Mouse (Mus musculus) neural tube, embryonic 13.5 days (tissue): ENCODE results near the gene Atp10a. TPM values are rescaled to one million over a fixed set of nuclear protein-coding genes. Genes with fewer than 3 reads are reported as not detected.

Source experiments
- ATAC-seq: fragments of 200-750 bp; cut with Nextera tagmentation; 2 replicates; pipeline ENCODE4 v1.8.0; 2017; ENCODE audit warnings: low read depth, mild to moderate bottlenecking, moderate TSS enrichment, moderate library complexity
- H3K27ac ChIP-seq: fragments of 300-500 bp; sonication (generic); replicated peaks from 2 replicates; pipeline ENCODE4 v1.5.1; 2015; ENCODE audit warnings: moderate library complexity, mild to moderate bottlenecking, inconsistent platforms
- H3K27me3 ChIP-seq: fragments of 300-500 bp; sonication (generic); 2 replicates; pipeline ENCODE4 v1.6.1; 2015; ENCODE audit warnings: mild to moderate bottlenecking, inconsistent platforms
- H3K36me3 ChIP-seq: fragments of 300-500 bp; sonication (generic); 2 replicates; pipeline ENCODE4 v1.6.1; 2015; ENCODE audit warnings: mild to moderate bottlenecking, inconsistent platforms
- H3K4me1 ChIP-seq: fragments of 300-500 bp; sonication (generic); replicated peaks from 2 replicates; pipeline ENCODE4 v1.6.1; 2015; ENCODE audit warnings: inconsistent platforms
- H3K4me2 ChIP-seq: fragments of 300-500 bp; sonication (generic); 2 replicates; pipeline ENCODE4 v1.6.1; 2015; ENCODE audit warnings: inconsistent platforms, mild to moderate bottlenecking, moderate library complexity
- H3K4me3 ChIP-seq: fragments of 300-500 bp; sonication (generic); 2 replicates; pipeline ENCODE4 v1.5.1; 2015; ENCODE audit warnings: mild to moderate bottlenecking, inconsistent platforms
- H3K9ac ChIP-seq: fragments of 300-500 bp; sonication (generic); 2 replicates; pipeline ENCODE4 v1.6.1; 2015; ENCODE audit warnings: moderate library complexity, mild to moderate bottlenecking, inconsistent platforms
- H3K9me3 ChIP-seq: fragments of 300-500 bp; sonication (generic); 2 replicates; pipeline ENCODE4 v1.6.1; 2016; ENCODE audit warnings: inconsistent platforms
- WGBS: fragments of 180-500 bp; shearing (Covaris S2); methylation state at CpG from one replicate; pipeline ENCODE4 v1.1.7; 2015; 5-methylcytosine and 5-hydroxymethylcytosine counted together
- polyA plus RNA-seq: library from polyadenylated mRNA; unstranded; fragments of >200 nt; fragmentation: Nextera tagmentation; extraction: Ambion mirVana; gene quantifications from 2 replicates; pipeline ENCODE4 v1.2.1, GENCODE M21; 2015

The Atp10a gene
- polyA plus RNA-seq, 1 experiment from 2014 or later, result 0.84 TPM

DNA sequence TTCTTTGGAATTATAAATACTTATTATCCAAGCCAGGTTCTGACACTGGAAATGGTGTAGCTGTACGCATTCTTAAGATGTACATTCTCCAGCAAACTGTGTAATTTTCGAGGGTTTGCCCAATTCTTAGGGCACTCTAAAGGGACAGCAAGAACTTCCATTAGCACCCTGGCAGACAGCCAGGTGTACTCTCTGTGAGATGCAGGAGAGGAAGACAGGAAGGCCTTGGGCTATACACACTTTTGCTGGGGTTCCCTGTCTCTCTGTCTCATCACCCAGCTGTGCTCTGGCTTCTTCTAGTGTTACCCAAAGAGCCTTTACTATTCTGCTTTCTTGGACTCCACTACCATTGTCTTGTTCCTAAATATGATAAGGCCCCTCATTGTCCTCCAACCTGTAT lies 36.7 kb downstream of the Atp10a start:
- peaks cover 9% of the 10 kb centered on the region; the same call in 1 of the 2 replicates for H3K4me1 ChIP-seq
- H3K27ac ChIP-seq, result no peak overlapping the region
- no peak overlapping the region for H3K4me3 ChIP-seq
- no peak overlapping the region for H3K9ac ChIP-seq
- H3K9me3 ChIP-seq, result no peaks in the 10 kb centered on the region
- no peak overlapping the region for H3K4me2 ChIP-seq
- ATAC-seq, result no peak
- H3K27me3 ChIP-seq, result no peaks in the 10 kb centered on the region
- no peaks in the 10 kb centered on the region for H3K36me3 ChIP-seq
- WGBS, result 78% methylated on average over 2 of the region's 2 CpGs

DNA sequence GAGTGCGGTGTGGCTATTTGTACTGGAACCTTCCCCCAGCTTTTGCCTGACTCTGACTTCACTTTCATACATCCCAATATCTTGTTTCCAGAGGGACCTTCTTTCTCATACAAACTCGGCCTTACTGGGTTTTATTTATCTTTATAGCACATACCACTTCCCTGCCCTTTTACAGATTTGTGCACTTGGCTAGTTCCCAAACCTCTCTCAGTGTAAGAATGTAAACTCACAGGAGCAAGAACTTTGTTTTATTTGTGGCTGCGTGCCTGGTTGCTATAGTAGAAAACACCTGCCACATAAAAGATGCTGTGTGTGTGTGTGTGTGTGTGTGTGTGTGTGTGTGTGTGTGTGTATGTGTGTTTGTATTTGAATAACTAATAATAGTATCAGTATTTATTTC lies 37.4 kb downstream of the Atp10a start:
- Histone ChIP-seq H3K4me2 (no peak overlapping the region), H3K4me1 (peaks cover 9% of the 10 kb centered on the region; the same call in 1 of the 2 replicates), H3K36me3 (no peaks in the 10 kb centered on the region), H3K27ac (no peak overlapping the region), H3K27me3 (no peaks in the 10 kb centered on the region), H3K4me3 (no peak overlapping the region), H3K9ac (no peak overlapping the region), H3K9me3 (no peaks in the 10 kb centered on the region)
- no peak for ATAC-seq
- 69% methylated on average over 3 of the region's 3 CpGs for WGBS

DNA sequence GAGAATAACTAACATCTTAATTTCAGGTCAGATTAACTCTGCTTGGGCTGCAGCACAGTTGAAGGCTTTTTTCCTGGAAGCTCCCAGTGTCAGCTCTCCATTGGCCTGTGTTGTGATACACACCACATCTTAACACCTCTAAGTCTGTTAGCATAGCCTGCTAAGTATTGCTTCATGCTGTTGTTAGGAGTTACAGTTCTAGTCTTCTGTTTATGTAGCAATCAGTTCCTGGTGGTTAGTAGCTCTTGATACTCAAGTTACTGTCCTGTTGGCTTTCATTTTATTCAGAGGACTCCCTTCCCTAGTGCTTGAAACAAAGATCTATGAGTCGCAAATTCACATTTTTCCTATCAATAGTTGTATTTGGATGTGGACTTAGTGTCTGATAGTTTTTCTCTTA lies 39.7 kb downstream of the Atp10a start:
- Histone ChIP-seq H3K27me3 (no peaks in the 10 kb centered on the region), H3K4me1 (peaks cover 9% of the 10 kb centered on the region; the same call in 1 of the 2 replicates), H3K9ac (no peak overlapping the region), H3K4me3 (no peak overlapping the region), H3K4me2 (no peak overlapping the region), H3K27ac (no peak overlapping the region), H3K36me3 (no peaks in the 10 kb centered on the region), H3K9me3 (no peaks in the 10 kb centered on the region)
- ATAC-seq, result no peak
- 92% methylated on average over 1 of the region's 1 CpGs for WGBS

DNA sequence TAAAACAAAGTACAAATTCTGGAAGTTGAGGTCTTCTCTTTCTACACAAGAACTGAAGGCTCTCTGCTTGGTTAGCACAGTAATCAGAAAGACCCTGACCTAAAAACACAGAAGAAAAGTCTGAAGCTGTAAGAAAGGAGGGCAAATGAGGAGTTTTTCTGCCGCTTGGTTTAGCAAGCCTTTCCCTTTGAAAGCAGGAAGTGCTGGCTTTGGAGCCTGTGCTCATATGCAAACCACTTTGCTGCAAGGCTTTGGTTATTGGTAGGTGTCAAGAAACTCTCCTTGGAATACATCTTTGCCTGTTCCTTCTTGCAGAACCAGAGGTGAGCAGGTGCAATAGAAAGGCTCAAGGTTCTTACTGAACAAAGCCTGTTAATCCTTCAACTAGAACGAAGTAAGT lies 41.1 kb downstream of the Atp10a start:
- no peak overlapping the region for H3K4me2 ChIP-seq
- H3K4me3 ChIP-seq, result no peak overlapping the region
- peaks cover 9% of the 10 kb centered on the region; the same call in 1 of the 2 replicates for H3K4me1 ChIP-seq
- no peak overlapping the region for H3K27ac ChIP-seq
- no peaks in the 10 kb centered on the region for H3K27me3 ChIP-seq
- H3K9me3 ChIP-seq, result no peaks in the 10 kb centered on the region
- no peak for ATAC-seq
- H3K9ac ChIP-seq, result no peak overlapping the region
- H3K36me3 ChIP-seq, result no peaks in the 10 kb centered on the region
- WGBS, result 69% methylated on average over 2 of the region's 2 CpGs

DNA sequence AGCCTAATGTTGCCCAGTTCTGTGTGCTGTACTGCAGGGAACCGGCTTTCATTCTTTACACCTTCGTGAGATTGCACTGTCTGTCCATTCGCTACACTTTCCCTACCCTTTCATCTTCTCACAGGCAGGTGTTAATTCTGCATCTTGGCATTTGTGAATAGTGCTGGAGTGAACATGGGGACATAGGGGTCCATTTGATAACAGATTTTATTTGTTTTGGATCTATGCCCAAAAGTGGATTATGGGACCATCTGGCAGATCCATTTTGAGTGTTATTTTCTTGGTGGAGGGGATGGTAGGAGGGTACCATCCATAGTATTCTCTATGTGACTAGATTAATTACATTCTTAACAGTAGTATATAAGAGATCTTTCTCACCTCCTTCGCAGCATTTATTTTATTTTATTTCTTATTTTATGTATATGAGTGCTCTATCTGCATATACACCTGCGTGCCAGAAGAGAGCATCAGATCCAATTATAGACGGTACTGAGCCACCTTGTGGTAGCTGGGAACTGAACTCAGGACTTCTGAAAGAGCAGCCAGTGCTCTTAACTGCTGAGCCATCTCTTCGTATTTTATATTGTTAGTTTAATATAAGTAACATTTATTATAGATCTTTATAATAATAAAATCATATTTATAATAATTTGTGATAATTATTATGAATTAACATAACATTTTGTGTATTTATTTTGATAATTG lies 42.9 kb downstream of the Atp10a start:
- Histone ChIP-seq H3K36me3 (no peaks in the 10 kb centered on the region), H3K9ac (no peak overlapping the region), H3K4me1 (no peaks in the 10 kb centered on the region), H3K9me3 (no peaks in the 10 kb centered on the region), H3K27ac (no peak overlapping the region), H3K27me3 (no peaks in the 10 kb centered on the region), H3K4me3 (no peak overlapping the region), H3K4me2 (no peak overlapping the region)
- peak; percentile 36; the same call in 1 of the 2 replicates for ATAC-seq
- WGBS, result 87% methylated on average over 7 of the region's 7 CpGs

DNA sequence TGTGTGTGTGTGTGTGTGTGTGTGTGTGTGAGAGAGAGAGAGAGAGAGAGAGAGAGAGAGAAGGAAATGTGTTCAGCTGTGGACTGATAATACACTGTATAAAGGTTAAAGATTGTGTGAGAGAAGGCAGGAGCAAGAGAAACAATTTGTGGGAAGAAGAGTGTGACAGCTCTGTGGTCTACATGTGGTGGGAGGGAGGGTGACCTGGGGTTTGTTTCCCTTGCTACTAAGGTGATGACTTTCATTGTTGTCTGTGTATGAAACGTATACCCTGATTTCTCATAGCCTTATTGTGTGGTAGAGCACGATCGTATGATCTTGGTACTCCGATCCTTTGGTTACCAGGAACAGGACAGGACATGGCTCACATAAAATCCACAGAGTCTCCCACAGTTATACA lies 45.3 kb downstream of the Atp10a start:
- ATAC-seq, result no peak
- Histone ChIP-seq H3K27ac (no peak overlapping the region), H3K4me2 (no peak overlapping the region), H3K4me3 (no peak overlapping the region), H3K36me3 (no peaks in the 10 kb centered on the region), H3K9ac (no peak overlapping the region), H3K4me1 (no peaks in the 10 kb centered on the region), H3K9me3 (no peaks in the 10 kb centered on the region), H3K27me3 (no peaks in the 10 kb centered on the region)
- WGBS, result 94% methylated on average over 4 of the region's 4 CpGs

DNA sequence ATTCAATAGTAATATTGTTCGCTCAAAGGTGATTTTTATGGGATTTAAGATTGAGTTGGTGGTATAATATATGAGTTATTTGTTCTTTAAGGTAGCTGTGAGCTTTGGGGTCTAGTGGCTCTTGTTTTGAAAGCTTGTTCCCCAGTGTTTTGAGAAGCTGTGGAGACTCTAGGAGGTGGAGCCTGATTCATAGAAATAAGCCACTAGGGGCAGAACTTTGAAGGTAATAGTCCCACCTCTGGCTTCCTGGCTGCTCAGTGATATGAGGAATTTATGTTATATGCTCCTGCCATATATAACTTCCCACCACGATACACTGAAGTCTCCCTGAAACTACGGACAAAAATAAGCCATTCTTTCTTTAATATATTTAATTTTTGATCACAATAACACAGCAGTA lies 49.2 kb downstream of the Atp10a start:
- H3K36me3 ChIP-seq, result no peaks in the 10 kb centered on the region
- 90% methylated on average over 3 of the region's 3 CpGs for WGBS
- H3K27ac ChIP-seq, result no peak overlapping the region
- no peak overlapping the region for H3K4me3 ChIP-seq
- H3K4me2 ChIP-seq, result no peak overlapping the region
- no peak overlapping the region for H3K9ac ChIP-seq
- ATAC-seq, result no peak
- H3K27me3 ChIP-seq, result no peaks in the 10 kb centered on the region
- no peaks in the 10 kb centered on the region for H3K4me1 ChIP-seq
- H3K9me3 ChIP-seq, result no peaks in the 10 kb centered on the region

DNA sequence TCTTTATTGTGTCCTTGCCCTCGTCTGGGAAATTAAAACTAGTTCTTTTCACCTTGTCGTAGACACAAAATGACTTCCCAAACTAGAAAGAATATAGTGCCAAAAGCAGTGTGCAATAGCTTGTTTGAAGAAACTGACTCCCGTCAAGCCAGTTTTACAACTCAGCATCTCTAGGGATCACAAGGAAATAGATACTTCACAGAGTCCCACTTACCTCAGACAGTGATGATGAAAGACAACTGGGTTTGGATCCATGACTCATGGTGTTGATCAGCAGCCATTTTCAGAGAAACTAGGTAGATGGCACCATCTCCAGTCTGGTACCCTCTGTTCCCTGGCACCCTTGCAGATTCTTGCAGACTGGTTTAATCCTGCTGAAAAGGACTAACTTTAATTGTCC lies 53.3 kb downstream of the Atp10a start:
- no peak overlapping the region for H3K9ac ChIP-seq
- H3K4me1 ChIP-seq, result no peaks in the 10 kb centered on the region
- H3K9me3 ChIP-seq, result no peaks in the 10 kb centered on the region
- H3K27me3 ChIP-seq, result no peaks in the 10 kb centered on the region
- 87% methylated on average over 3 of the region's 3 CpGs for WGBS
- no peak overlapping the region for H3K4me3 ChIP-seq
- H3K4me2 ChIP-seq, result no peak overlapping the region
- no peaks in the 10 kb centered on the region for H3K36me3 ChIP-seq
- H3K27ac ChIP-seq, result no peak overlapping the region
- no peak for ATAC-seq

DNA sequence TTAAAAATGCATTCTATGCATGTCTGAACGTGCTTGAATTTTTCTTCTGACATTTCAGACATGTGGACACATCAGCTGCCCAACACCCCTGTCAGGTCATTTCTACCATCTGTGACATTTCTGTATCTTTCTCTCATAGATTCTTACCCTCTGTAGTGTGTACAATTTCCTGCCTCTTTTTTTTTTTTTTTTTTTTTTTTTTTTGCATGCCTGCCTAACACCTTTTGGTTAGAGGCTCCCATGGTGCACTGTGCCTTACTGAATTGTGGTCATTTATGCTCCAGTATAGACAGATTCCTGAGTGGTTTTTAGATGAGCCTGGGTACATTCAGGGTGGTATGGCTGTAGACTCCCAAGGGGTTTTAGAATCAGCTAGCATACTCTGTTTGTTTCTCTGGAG lies 54.3 kb downstream of the Atp10a start:
- 90% methylated on average over 1 of the region's 1 CpGs for WGBS
- ATAC-seq, result no peak
- H3K4me2 ChIP-seq, result no peak overlapping the region
- H3K27ac ChIP-seq, result no peak overlapping the region
- H3K4me3 ChIP-seq, result no peak overlapping the region
- H3K9me3 ChIP-seq, result no peaks in the 10 kb centered on the region
- H3K36me3 ChIP-seq, result no peaks in the 10 kb centered on the region
- no peak overlapping the region for H3K9ac ChIP-seq
- no peaks in the 10 kb centered on the region for H3K27me3 ChIP-seq
- H3K4me1 ChIP-seq, result no peaks in the 10 kb centered on the region

DNA sequence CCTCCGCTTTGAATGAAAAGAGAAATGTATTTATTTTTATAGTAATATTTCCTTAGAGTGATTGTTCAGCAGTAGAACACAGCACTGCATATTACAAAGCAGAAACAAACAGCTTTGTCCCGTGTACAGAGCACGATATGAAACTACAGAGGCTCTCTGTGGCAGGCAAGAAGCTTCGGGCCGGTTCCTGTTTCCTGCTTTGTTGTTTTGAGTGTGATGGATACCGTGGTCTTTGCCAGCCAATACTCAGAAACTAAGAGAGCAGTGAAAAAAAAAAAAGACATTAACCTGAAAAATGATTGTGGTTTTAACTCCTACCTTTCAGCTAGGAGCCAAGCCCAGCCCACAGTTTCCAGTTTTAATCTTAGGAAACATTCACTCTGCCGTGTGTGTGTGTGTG lies 55.8 kb downstream of the Atp10a start:
- Histone ChIP-seq H3K4me1 (no peaks in the 10 kb centered on the region), H3K27ac (no peak overlapping the region), H3K9me3 (no peaks in the 10 kb centered on the region), H3K4me2 (no peak overlapping the region), H3K9ac (no peak overlapping the region), H3K27me3 (no peaks in the 10 kb centered on the region), H3K4me3 (no peak overlapping the region), H3K36me3 (no peaks in the 10 kb centered on the region)
- 83% methylated on average over 7 of the region's 7 CpGs for WGBS
- ATAC-seq, result no peak

DNA sequence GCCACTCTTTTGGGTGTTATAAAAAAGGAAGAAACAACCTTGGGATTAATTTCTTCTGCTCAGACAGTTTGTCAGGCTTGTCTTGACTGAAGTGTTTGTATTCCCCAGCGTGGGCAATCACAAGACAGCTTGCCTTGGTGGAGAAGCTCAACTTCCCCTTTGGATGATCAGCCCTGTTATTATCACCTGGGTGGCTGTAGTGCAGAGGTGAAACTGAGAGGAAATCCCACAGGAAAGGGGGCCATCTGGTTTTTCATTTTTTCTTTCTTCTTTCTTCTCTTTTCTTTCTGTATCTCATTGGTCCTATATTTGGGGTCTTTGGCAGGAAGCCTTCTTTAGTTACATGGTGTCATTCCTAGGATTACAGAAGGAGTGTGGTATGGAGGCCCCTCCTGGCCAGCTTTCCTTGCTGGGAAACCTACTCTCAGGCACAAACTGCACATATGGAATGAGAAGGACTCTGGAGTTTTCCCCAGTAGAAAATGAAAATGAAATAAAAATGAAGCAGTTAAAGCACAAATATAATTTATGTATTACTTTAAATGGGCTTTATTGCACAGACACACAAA lies 59.7 kb downstream of the Atp10a start:
- Histone ChIP-seq H3K4me3 (no peak overlapping the region), H3K9me3 (no peaks in the 10 kb centered on the region), H3K4me1 (no peaks in the 10 kb centered on the region), H3K27ac (no peak overlapping the region), H3K27me3 (no peaks in the 10 kb centered on the region), H3K9ac (no peak overlapping the region), H3K4me2 (no peak overlapping the region), H3K36me3 (no peaks in the 10 kb centered on the region)
- WGBS, result 71% methylated on average over 1 of the region's 1 CpGs
- ATAC-seq, result no peak

DNA sequence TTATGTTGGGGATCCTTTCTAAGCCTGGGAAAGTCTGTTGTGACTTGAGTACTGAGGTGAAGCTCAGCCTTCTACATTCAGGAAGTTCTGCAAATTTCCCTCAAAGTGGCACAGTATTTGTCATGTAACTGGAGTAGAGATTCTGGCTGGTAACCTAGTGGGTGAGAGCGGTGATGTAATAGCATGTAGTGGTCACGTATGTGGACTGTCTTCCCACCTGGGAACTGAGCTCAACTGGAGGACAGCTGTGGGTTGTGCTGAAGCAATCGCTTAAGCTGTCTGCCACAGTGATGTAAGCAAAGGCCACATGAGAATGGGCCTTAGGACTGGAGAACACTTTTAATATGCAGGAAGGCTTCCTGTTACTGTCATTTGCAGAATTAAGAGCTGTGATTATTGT lies 60.7 kb downstream of the Atp10a start:
- 86% methylated on average over 3 of the region's 3 CpGs for WGBS
- ATAC-seq, result no peak
- Histone ChIP-seq H3K9me3 (no peaks in the 10 kb centered on the region), H3K4me3 (no peak overlapping the region), H3K27me3 (no peaks in the 10 kb centered on the region), H3K4me2 (no peak overlapping the region), H3K4me1 (no peaks in the 10 kb centered on the region), H3K36me3 (no peaks in the 10 kb centered on the region), H3K27ac (no peak overlapping the region), H3K9ac (no peak overlapping the region)

DNA sequence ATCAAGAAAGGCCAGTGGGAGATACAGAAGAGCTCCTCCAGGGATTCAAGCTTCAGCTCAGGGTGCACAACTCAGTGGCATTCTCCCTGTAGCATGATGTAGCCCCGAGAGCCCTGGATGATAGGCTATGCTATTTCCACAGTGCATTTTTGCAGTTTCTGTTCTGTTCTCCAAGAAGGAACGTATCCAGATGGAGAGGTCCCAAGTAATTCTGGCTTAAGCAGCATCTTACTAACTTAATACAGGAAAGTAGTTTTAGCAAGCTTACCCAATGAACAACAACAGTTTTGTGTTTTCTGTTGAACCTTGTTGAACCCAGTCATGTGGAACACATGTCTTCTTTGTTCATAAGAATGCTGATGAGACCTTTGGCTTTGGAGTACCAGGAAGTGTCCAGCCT lies 62.6 kb downstream of the Atp10a start:
- ATAC-seq, result no peak
- no peak overlapping the region for H3K4me2 ChIP-seq
- H3K9ac ChIP-seq, result no peak overlapping the region
- H3K4me3 ChIP-seq, result no peak overlapping the region
- H3K27ac ChIP-seq, result no peak overlapping the region
- no peaks in the 10 kb centered on the region for H3K27me3 ChIP-seq
- H3K9me3 ChIP-seq, result no peaks in the 10 kb centered on the region
- H3K36me3 ChIP-seq, result no peaks in the 10 kb centered on the region
- no peaks in the 10 kb centered on the region for H3K4me1 ChIP-seq
- 77% methylated on average over 2 of the region's 2 CpGs for WGBS
